Mouse (Mus musculus): ENCODE data around the gene Ccdc36. TPM values are rescaled to one million over a fixed set of nuclear protein-coding genes. Genes with fewer than 3 reads are reported as not detected.

Ccdc36 gene
- polyA plus RNA-seq (2016; fragmentation: Nextera tagmentation; extraction: Ambion mirVana), result 0.55 TPM in 2 replicates

- Histone ChIP-seq H3K9me3 (replicated peaks) (no peaks in the 10 kb centered on the region), H3K4me1 (peaks cover 7% of the 10 kb centered on the region), H3K9ac (no peak within 1 kb of the TSS), H3K27ac (no peak within 1 kb of the TSS), H3K27me3 (replicated peaks) (0 out of 2 replicates have a peak, but pooled peaks cover 3% of the 10 kb centered on the region), H3K4me3 (no peak within 1 kb of the TSS), H3K36me3 (no peaks in the 10 kb centered on the region), H3K4me2 (no peak within 1 kb of the TSS)
- no peak for ATAC-seq
Measured at GRCm38 (mm10) chr9:108428384-108428783, at the start of gene Ccdc36. Ccdc36 (minus strand) TSS chr9:108428484.

- peaks cover 20% of the 10 kb centered on the region for H3K27me3 ChIP-seq (replicated peaks)
- H3K9ac ChIP-seq, result no peak overlapping the region
- H3K27ac ChIP-seq, result no peak overlapping the region
- WGBS (ENCODE audit: insufficient replicate concordance), result 42% methylated on average over 1 of the region's 1 CpGs
- no peaks in the 10 kb centered on the region for H3K9me3 ChIP-seq (replicated peaks)
- no peak for ATAC-seq
- H3K36me3 ChIP-seq, result no peaks in the 10 kb centered on the region
- H3K4me2 ChIP-seq, result no peak overlapping the region
- H3K4me1 ChIP-seq, result peaks cover 11% of the 10 kb centered on the region
- no peak overlapping the region for H3K4me3 ChIP-seq
Measured at GRCm38 (mm10) chr9:108474528-108474927, 46.2 kb upstream of the Ccdc36 start.

- Histone ChIP-seq H3K4me3 (no peak overlapping the region), H3K27me3 (replicated peaks) (no peaks in the 10 kb centered on the region), H3K4me2 (no peak overlapping the region), H3K27ac (no peak overlapping the region), H3K9me3 (replicated peaks) (no peaks in the 10 kb centered on the region), H3K36me3 (peaks cover 21% of the 10 kb centered on the region), H3K4me1 (no peaks in the 10 kb centered on the region), H3K9ac (no peak overlapping the region)
- ATAC-seq, result no peak
- 54% methylated on average over 4 of the region's 4 CpGs for WGBS (ENCODE audit: insufficient replicate concordance)
Measured at GRCm38 (mm10) chr9:108469845-108470244, 41.6 kb upstream of the Ccdc36 start.

GRCm38 (mm10) chr9:108469430-108469829, 41.1 kb upstream of the Ccdc36 start:
- no peak overlapping the region for H3K4me3 ChIP-seq
- no peaks in the 10 kb centered on the region for H3K9me3 ChIP-seq (replicated peaks)
- H3K27ac ChIP-seq, result no peak overlapping the region
- no peak overlapping the region for H3K9ac ChIP-seq
- H3K36me3 ChIP-seq, result peaks cover 25% of the 10 kb centered on the region
- 62% methylated on average over 5 of the region's 5 CpGs for WGBS (ENCODE audit: insufficient replicate concordance)
- H3K4me2 ChIP-seq, result no peak overlapping the region
- ATAC-seq, result no peak
- H3K27me3 ChIP-seq (replicated peaks), result no peaks in the 10 kb centered on the region
- no peaks in the 10 kb centered on the region for H3K4me1 ChIP-seq

DNA sequence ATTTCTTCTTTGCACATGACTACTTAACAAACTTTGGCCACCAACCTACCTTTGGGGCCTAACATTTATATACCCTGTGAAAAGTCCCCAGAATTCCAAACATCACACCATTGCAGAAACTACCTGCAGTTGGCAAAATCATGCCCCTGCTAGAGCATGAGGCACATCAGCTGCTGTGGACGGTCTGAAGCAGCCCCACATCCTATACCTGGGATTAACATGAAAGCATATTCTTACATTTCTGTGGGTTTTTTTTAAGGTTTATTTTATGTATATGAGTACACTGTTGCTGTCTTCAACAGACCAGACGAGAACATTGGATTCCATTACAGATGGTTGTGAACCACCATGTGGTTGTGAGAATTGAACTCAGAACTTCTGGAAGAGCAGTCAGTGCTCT, 37.9 kb upstream of the Ccdc36 start:
- 75% methylated on average over 2 of the region's 2 CpGs for WGBS (ENCODE audit: insufficient replicate concordance)
- no peaks in the 10 kb centered on the region for H3K9me3 ChIP-seq (replicated peaks)
- no peak overlapping the region for H3K4me3 ChIP-seq
- H3K9ac ChIP-seq, result no peak overlapping the region
- no peaks in the 10 kb centered on the region for H3K27me3 ChIP-seq (replicated peaks)
- H3K27ac ChIP-seq, result no peak overlapping the region
- no peak for ATAC-seq
- peaks cover 47% of the 10 kb centered on the region for H3K36me3 ChIP-seq
- H3K4me1 ChIP-seq, result peaks cover 13% of the 10 kb centered on the region
- H3K4me2 ChIP-seq, result no peak overlapping the region

- peaks cover 24% of the 10 kb centered on the region for H3K4me1 ChIP-seq
- no peak for ATAC-seq
- no peak overlapping the region for H3K4me2 ChIP-seq
- no peaks in the 10 kb centered on the region for H3K27me3 ChIP-seq (replicated peaks)
- H3K9me3 ChIP-seq (replicated peaks), result no peaks in the 10 kb centered on the region
- H3K9ac ChIP-seq, result no peak overlapping the region
- no peak overlapping the region for H3K27ac ChIP-seq
- H3K36me3 ChIP-seq, result peaks cover 47% of the 10 kb centered on the region
- H3K4me3 ChIP-seq, result no peak overlapping the region
- WGBS (ENCODE audit: insufficient replicate concordance), result 90% methylated on average over 9 of the region's 9 CpGs
Measured at GRCm38 (mm10) chr9:108463713-108464112, 35.4 kb upstream of the Ccdc36 start.

- Histone ChIP-seq H3K4me1 (peaks cover 29% of the 10 kb centered on the region), H3K36me3 (peaks cover 46% of the 10 kb centered on the region), H3K4me2 (peak overlapping the region; percentile 91; the same call in 1 of the 2 replicates), H3K9me3 (replicated peaks) (no peaks in the 10 kb centered on the region), H3K27ac (no peak overlapping the region), H3K27me3 (replicated peaks) (no peaks in the 10 kb centered on the region), H3K9ac (no peak overlapping the region), H3K4me3 (0 out of 2 replicates have a peak overlapping the region, but pooled peaks have one; percentile 84)
- ATAC-seq, result no peak
- WGBS (ENCODE audit: insufficient replicate concordance), result 80% methylated on average over 10 of the region's 10 CpGs
Measured at GRCm38 (mm10) chr9:108462192-108462591, 33.9 kb upstream of the Ccdc36 start.

GRCm38 (mm10) chr9:108461675-108462074, 33.4 kb upstream of the Ccdc36 start:
- Histone ChIP-seq H3K9ac (peak overlapping the region; percentile 90), H3K4me1 (peaks cover 31% of the 10 kb centered on the region), H3K4me3 (peak overlapping the region; percentile 84), H3K36me3 (peaks cover 42% of the 10 kb centered on the region), H3K27me3 (replicated peaks) (no peaks in the 10 kb centered on the region), H3K9me3 (replicated peaks) (no peaks in the 10 kb centered on the region), H3K4me2 (peak overlapping the region; percentile 91), H3K27ac (no peak overlapping the region)
- no peak for ATAC-seq
- WGBS (ENCODE audit: insufficient replicate concordance), result 84% methylated on average over 5 of the region's 5 CpGs

DNA sequence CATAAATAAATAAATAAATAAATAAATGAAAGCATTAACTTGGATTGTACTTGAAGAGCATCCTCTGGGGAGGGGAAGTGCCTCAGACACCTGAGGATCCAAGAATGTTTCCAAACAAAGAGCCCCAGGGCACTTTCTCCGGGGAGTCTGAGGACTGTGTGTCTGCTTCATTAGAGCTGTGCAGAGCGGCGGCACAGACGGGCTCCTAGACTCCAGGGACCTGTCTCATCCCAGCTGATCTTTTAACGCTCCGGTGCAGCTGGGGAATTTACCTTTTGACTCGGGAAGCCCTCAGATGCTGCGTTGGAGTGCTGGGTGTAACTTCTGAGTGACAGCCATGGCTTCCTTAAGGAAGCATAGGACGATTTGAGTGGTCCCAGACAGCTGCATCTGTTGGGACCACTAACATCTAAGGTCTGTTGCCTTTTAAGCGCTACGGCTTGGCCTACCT, 32.9 kb upstream of the Ccdc36 start, which contains the start of gene Klhdc8b:
Gene Klhdc8b (minus strand): TSS at position 401 of the 451 bp plus-strand sequence.
- H3K9me3 ChIP-seq (replicated peaks), result no peaks in the 10 kb centered on the region
- WGBS (ENCODE audit: insufficient replicate concordance), result 27% methylated on average over 11 of the region's 11 CpGs
- H3K9ac ChIP-seq, result peak within 1 kb of the TSS; percentile 90
- peaks cover 39% of the 10 kb centered on the region for H3K36me3 ChIP-seq
- peak within 1 kb of the TSS; percentile 84 for H3K27ac ChIP-seq
- H3K4me2 ChIP-seq, result peak within 1 kb of the TSS; percentile 91
- ATAC-seq, result no peak
- H3K27me3 ChIP-seq (replicated peaks), result no peaks in the 10 kb centered on the region
- peaks cover 36% of the 10 kb centered on the region for H3K4me1 ChIP-seq
- H3K4me3 ChIP-seq, result peak within 1 kb of the TSS; percentile 84

GRCm38 (mm10) chr9:108460319-108461178, 32.3 kb upstream of the Ccdc36 start, which contains the start of gene Ccdc71:
Ccdc71 (plus strand) TSS chr9:108460527.
- Histone ChIP-seq H3K9ac (peak within 1 kb of the TSS; percentile 90), H3K4me3 (peak within 1 kb of the TSS; percentile 84), H3K4me2 (peak within 1 kb of the TSS; percentile 91), H3K4me1 (peaks cover 42% of the 10 kb centered on the region), H3K27me3 (replicated peaks) (no peaks in the 10 kb centered on the region), H3K36me3 (peaks cover 34% of the 10 kb centered on the region), H3K27ac (peak within 1 kb of the TSS; percentile 84), H3K9me3 (replicated peaks) (no peaks in the 10 kb centered on the region)
- WGBS (ENCODE audit: insufficient replicate concordance), result under 1% methylated on average over 46 of the region's 52 CpGs
- peak; percentile 79 for ATAC-seq

- Histone ChIP-seq H3K9ac (0 out of 2 replicates have a peak overlapping the region, but pooled peaks have one; percentile 90), H3K27me3 (replicated peaks) (no peaks in the 10 kb centered on the region), H3K36me3 (peaks cover 27% of the 10 kb centered on the region), H3K4me3 (peak overlapping the region; percentile 84), H3K4me1 (peaks cover 45% of the 10 kb centered on the region), H3K4me2 (peak overlapping the region; percentile 91), H3K27ac (peak overlapping the region; percentile 84), H3K9me3 (replicated peaks) (no peaks in the 10 kb centered on the region)
- 91% methylated on average over 1 of the region's 1 CpGs for WGBS (ENCODE audit: insufficient replicate concordance)
- 0 out of 2 replicates have a peak, but pooled peaks have one; percentile 13 for ATAC-seq
Measured at GRCm38 (mm10) chr9:108459939-108460318, 31.6 kb upstream of the Ccdc36 start.

DNA sequence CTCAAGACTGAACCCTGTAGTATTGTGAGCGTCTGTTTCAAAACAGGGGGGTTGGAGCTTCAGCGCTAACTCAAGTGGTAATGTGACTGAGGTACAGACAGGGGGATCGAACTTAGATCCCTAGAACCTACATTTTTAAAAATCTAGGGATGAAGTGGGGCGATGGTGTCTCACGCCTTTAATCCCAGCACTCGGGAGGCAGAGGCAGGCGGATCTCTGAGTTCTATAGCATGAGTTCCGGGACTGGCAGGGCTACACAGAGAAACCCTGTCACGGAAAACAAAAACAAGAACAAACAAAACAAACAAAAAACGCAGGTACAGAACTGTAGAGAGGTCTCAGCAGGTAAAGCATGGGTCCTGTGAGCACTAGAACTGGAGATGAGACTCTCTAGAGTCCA, 28.7 kb upstream of the Ccdc36 start:
- Histone ChIP-seq H3K4me2 (no peak overlapping the region), H3K9me3 (replicated peaks) (no peaks in the 10 kb centered on the region), H3K27me3 (replicated peaks) (no peaks in the 10 kb centered on the region), H3K27ac (peak overlapping the region; percentile 36; the same call in 1 of the 2 replicates), H3K36me3 (no peaks in the 10 kb centered on the region), H3K9ac (no peak overlapping the region), H3K4me3 (no peak overlapping the region), H3K4me1 (peaks cover 63% of the 10 kb centered on the region)
- 79% methylated on average over 10 of the region's 10 CpGs for WGBS (ENCODE audit: insufficient replicate concordance)
- no peak for ATAC-seq
